Mouse (Mus musculus) natural killer cell, adult 2 months (primary cell): ENCODE measurements around the gene Rnf157.

Source experiments
- DNase-seq, 2 experiments: peaks; one replicate each; pipeline ENCODE4 v3.0.0; 2022; ENCODE audit warnings: low spot score in 2 of 2

Rnf157 gene

DNA sequence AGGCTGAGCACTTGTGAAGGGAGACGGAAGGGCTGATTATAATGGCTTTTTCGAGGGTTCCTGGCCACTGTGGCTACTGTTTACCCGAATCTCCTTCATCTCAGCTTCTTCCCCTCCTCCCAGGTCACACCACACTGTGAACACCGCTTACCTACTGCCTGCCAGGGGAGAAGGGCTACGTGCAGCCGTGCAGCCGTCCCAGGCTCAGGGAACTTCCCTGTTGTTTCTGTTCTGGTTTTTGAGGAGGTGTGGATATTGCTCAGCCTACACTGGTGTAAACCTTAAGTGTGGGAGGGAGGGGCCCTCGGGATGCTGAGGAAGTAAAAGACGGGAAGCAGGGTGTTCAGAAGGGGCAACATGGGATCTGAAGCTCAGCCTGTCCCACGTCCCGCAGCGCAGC, 75.8 kb downstream of the Rnf157 start:
- no peak for DNase-seq

GRCm38 (mm10) chr11:116336393-116336792, 76.4 kb downstream of the Rnf157 start:
- no peak for DNase-seq

DNA sequence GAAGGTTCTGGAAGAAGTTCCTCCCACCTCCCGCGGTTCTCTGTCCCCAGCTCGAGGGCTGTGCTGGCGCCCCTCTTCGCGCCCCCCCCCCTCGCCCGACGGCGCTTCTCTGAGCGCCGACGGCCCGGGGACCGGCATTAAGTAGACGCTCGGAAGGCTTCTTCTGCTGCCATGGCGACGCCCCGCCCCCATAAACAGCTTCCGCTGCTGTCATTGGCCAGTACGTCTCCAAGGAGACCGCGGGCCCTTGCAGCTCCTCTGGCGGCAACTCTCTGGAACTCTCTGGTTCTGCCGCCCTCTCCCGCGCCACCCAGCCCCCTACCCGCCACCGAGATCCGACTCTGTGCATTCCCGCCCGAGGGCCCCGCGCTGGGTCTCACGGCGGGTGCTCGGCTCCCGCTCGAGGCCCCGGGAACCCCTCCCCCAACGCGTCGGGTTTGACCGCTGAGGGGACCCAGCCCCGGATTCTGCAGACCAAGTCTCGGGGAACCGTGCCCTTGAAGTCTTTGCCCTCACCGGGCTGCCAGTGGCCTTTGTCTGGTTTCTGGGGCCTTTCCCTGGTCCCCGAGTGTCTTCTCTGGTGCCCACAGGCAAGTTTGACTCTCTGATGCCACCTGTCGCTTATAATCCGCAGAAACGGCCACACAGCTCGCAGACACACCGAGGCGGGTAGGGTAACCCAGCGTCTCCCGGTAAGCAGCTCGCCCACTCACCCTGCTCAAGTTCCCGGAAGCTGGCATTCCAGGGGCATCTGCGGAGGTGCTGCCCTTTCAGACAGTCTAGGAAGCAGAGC, 77.4 kb downstream of the Rnf157 start, which contains the start of gene Foxj1:
Gene Foxj1 (minus strand): TSS at position 156 of the 793 bp plus-strand sequence.
- peak; percentile 94 to 96 for DNase-seq

- no peak for DNase-seq
Observed at GRCm38 (mm10) chr11:116334417-116334782, 78.4 kb downstream of the Rnf157 start.

- peak in 1 of 2 experiments; percentile 6 for DNase-seq
Observed at GRCm38 (mm10) chr11:116333526-116334416, 79.1 kb downstream of the Rnf157 start.

DNA sequence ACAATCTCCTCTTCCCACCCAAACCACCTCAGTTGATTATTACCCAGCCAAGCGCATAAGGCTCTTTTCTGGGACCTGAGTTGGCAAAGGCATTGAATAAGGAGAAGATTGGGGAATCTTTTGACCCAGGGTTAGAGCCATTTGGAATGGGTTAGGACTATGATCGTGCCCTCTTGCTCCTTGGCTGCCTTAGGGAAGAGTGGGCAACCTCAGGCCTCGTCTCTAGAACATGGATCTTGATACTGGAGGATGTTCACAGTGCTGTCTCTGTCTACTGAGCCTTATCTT, 79.9 kb downstream of the Rnf157 start:
- DNase-seq: no peak

DNA sequence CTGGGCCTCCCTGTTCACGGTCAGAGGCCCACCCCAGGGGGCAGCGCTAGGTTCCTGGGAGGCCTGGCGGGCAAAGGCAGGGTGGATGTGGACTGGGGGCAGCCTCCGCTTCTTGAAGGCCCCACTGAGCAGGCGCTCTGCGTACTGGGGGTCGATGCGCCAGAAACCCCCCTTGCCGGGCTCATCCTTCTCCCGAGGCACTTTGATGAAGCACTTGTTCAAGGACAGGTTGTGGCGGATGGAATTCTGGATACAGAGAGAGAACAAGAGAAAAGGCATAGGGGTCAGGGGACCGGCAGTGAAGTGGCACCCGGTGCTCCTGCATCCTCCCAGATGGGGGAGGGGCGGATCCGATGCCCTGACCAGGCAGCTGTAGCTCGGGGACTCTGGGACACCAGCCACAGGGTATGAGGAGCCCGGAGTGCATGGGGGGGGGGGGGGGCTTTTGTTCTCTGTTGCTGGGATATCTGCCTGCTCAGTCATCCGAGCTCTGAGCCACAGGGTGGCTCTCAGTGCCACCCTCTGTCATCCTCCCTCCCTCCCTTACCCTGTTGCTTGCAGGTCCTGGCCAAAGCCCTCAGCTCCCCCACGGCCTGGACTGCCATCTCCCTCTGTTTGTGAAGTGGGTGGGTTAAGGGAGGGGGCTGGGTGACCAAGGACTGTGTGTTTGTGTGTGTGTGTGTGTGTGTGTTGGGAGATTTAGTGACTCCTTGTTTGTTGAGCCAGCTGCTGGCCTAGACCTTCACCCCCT, 80.4 kb downstream of the Rnf157 start:
- no peak for DNase-seq

DNA sequence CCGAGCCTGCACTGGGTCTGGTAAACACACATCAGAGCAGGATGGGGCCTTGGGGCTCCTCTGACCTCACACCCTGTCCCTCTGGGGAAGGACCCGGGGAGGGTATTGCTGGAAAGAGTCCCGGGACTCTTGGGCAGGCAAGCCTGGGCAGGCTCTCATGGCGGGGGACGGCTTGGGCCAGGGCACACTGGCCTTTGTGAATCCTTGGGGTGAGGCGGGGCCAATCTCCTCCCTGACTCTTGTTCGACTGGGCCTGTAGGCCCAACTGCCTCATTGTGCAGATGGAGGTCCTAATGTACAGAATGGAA, 82.7 kb downstream of the Rnf157 start:
- DNase-seq: no peak

DNA sequence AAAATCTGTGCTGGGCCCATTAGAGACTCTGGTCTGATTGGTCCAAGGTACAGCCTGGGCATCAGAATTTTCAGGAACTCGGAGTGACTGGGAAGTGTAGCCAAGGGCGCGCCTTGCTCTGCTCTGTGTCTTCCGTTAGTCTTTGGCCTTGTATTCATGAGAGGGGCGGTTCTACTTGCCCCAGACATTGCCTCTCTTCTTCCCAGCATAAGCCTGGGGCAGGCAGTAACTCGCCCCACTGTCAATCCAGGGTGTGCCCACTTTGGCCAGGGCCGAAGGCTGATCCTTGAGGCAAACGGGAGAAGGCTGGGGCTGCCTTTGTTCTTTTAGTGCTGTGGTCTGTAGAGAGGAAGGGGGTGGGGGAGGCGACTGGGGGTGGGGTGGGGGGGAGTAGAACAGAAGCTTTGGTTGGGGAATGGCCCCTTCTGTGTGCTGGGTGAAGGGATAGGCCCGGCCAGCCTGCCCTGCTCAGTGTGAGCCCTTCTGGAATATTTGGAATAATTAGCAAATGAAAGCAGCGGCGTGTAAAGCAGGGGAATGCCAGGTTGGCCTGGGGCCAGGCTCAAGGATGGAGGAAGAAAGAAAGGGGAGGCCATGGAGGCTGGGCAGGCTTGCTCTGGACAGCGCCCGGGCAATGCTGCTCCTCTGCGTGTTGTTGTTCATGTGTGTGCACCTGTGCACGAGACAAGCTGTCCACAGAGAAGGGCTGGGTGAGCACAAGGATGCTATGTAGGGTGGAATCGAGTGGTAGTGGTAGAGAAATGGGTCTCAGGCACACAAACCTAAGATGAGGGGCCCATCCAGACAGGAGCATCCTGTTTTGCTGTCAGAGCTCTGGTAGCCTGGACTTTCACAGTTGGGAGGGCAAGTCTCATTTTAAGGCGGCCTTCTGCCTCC, 83.3 kb downstream of the Rnf157 start:
- no peak for DNase-seq

GRCm38 (mm10) chr11:116326963-116327603, 85.7 kb downstream of the Rnf157 start:
- no peak for DNase-seq

DNA sequence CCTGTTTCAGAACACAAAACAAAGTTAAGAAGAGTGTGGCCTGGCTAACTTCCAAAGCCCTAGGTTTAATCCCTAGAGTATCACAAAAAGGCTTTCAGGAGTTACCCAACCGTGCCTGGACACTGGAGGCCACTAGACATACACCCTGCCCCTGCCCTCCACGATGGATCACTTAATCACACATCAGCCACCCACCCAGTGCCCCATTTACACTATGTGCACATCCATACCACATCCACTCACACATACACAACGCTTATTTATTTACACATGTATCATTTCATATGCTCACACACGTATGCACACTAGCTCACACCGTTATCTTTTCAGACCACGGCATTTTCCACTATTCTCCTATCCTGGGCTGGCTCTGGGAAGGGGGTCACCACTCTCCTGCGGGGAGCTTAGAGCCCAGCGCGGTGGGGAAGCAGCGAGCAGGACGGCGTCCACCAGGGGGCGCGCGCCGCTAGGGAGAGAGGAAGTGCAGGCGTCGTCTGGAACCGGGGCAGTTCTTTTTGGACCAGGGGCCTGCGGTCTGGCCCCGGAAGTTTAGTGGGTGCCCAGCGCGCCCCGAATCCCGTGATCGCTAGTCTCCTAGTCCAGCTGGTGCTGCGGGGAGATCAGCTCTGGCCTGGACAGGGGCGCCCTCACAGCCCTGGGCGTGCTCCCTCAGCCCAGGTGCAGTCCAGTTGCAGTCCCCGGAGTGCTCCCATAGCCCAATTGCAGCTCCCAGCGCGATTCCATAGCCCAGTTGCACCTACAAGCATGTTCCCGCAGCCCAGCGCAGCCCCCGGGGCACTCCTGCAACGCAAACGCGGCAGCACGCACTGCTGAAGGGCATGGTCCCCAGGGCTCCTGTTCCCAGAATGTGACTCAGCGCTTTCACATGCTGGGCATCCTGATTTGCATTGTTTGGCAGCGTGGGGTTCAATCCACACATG, 93.8 kb downstream of the Rnf157 start:
- DNase-seq: peak; percentile 81 to 87

DNA sequence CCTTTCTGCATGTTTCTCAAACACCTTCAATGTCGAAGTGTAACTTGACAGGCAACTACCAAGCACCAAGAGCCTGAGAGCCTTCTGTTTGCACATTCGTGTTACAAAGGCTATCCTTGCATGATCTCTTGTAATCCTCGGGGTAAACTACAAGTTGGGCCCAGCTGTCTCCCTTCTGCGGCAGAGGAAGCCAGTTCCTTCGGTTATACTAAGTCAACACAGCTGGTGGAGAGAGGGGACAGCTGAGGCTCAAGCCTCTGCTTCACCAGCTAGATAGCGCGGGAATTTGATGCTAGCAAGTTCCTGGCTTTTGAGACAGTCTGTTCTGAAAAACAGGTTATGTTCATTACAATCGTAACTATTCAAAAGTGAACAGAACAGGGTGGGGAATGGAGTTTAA, 100.5 kb downstream of the Rnf157 start:
- no peak for DNase-seq

DNA sequence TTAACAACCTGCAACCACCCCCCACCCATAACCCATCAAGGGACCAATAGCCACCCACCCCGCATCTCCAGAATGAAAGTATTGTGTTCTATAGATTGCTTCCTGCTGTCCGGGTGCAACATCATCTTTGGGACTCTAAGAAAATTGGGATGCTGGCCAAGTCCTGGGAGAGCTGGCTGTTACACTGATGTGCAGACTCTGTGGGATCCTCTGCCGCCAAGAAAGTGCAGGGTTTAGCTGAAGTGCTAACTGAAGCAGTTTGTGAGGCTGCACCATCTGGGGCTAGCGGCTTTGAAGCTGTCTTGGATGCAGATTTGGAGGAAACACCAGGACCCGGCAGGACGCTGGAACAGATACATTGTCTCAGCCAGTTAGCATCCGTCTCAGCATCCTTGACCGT, 101.7 kb downstream of the Rnf157 start:
- DNase-seq: no peak

DNA sequence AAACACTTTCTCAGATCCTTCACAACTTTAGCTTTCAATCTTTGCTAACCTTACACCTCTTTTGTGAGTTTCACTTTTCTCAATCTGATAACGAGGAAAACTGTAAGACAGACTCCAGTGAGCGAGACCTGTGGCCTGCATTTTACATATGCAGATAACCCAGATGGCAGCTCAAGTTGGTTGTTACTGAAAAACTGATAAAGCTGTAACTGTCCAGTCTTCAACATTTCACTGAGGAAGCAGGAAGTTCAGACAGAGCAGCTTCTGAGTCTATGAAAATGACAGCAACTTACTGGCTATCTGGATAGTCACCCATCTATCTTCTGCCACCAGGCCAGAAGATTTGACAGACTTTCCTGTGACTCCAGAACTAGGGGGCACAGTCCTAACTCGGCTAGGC, 103.2 kb downstream of the Rnf157 start:
- no peak for DNase-seq

- no peak for DNase-seq
Observed at GRCm38 (mm10) chr11:116307762-116308531, 104.9 kb downstream of the Rnf157 start.

DNA sequence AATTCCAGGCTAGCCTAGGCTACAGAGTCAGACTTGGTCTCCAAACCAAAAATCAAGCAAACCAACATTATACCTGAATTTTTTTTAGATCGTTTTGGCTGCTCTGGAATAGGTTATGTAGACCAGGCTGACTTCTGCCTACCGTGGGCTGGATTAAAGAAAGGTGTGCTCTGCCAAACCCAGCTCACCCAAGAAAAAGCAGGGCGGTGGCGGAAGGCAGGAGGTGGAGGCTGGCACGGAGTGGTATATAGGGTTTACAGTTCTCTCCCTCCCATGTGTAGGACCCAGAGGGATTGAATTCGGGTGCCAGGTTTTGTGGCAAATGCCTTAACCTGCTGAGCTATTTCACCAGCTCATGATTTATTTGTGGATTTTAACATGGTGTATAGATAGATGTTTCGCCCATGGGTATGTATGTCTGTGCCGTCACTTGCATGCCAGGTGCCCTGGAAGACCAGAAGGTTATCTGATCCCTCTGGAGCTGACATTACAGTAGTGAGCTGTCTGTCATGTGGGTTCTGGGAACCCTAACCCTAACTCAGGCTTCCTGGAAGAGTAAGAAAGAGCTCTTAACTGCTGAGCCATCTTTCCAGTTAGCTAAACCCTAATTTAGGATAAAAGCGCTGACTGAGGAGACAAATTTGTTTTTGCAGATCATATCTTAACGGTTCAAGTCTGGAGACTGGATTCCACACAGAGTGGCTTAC, 105.7 kb downstream of the Rnf157 start, which contains the start of gene Exoc7:
Gene Exoc7 (minus strand): TSS at position 215 of the 707 bp plus-strand sequence.
- DNase-seq: no peak

GRCm38 (mm10) chr11:116306126-116306982, 106.5 kb downstream of the Rnf157 start:
- peak; percentile 85 to 91 for DNase-seq
